Mouse (Mus musculus) MEL (cell line): ENCODE data around the gene Prcd. TPM values are rescaled to one million over a fixed set of nuclear protein-coding genes. Genes with fewer than 3 reads are reported as not detected.
A peak's percentile ranks its signal among the peaks of the same experiment; 100 is the strongest.

Experiments used
- DNase-seq: peaks from one replicate; pipeline ENCODE4 v3.0.0; 2011; ENCODE audit warnings: low read depth, low spot score
- H3K27ac ChIP-seq: 2 replicates; pipeline ENCODE4 v1.5.1; 2012; ENCODE audit warnings: low read depth, mild to moderate bottlenecking, control low read depth, low read length, moderate library complexity; ENCODE audit not compliant: control insufficient read depth
- H3K27me3 ChIP-seq, 2 experiments: fragments of 150-350 bp in 1 of 2; sonication (generic) in 1 of 2; 2 replicates each; pipeline ENCODE4 v1.6.1; 2012; ENCODE audit warnings: low read length in 2 of 2, mild to moderate bottlenecking in 2 of 2, improper control_type of control experiment in 1 of 2, moderate library complexity in 1 of 2; ENCODE audit not compliant: insufficient read depth in 2 of 2, control insufficient read depth in 1 of 2
- H3K36me3 ChIP-seq, 2 experiments: 2 replicates each; pipeline ENCODE4 v1.6.1; 2012 to 2014; ENCODE audit warnings: low read length in 2 of 2, improper control_type of control experiment in 1 of 2, inconsistent platforms in 1 of 2, mild to moderate bottlenecking in 1 of 2; ENCODE audit not compliant: insufficient read depth in 2 of 2, control insufficient read depth in 1 of 2
- H3K4me1 ChIP-seq, 2 experiments: fragments of 150-350 bp in 1 of 2; sonication (generic) in 1 of 2; 2 replicates each; pipeline ENCODE4 v1.6.1; 2012; ENCODE audit warnings: low read length in 2 of 2, improper control_type of control experiment in 1 of 2, mild to moderate bottlenecking in 1 of 2; ENCODE audit not compliant: insufficient read depth in 2 of 2, control insufficient read depth in 1 of 2
- H3K4me3 ChIP-seq, 2 experiments: fragments of 150-350 bp in 1 of 2; sonication (generic) in 1 of 2; 2 replicates each; pipeline ENCODE4 v1.5.1; 2012; ENCODE audit warnings: low read depth in 2 of 2, low read length in 2 of 2, mild to moderate bottlenecking in 2 of 2, moderate library complexity in 2 of 2, control low read depth in 1 of 2, improper control_type of control experiment in 1 of 2; ENCODE audit not compliant: control insufficient read depth in 1 of 2, insufficient read depth in 1 of 2
- H3K79me2 ChIP-seq: 2 replicates; pipeline ENCODE4 v1.6.1; 2012; ENCODE audit warnings: mild to moderate bottlenecking, low read length, moderate library complexity; ENCODE audit not compliant: control insufficient read depth, poor library complexity, insufficient read depth
- H3K9ac ChIP-seq: 2 replicates; pipeline ENCODE4 v1.6.1; 2012; ENCODE audit warnings: low read depth, mild to moderate bottlenecking, control low read depth, low read length, moderate library complexity; ENCODE audit not compliant: control insufficient read depth, poor library complexity, severe bottlenecking
- H3K9me3 ChIP-seq: fragments of 150-350 bp; sonication (generic); replicated peaks from 2 replicates; pipeline ENCODE4 v1.6.1; 2012; ENCODE audit warnings: mild to moderate bottlenecking, low read length, improper control_type of control experiment, moderate library complexity; ENCODE audit not compliant: insufficient read depth
- CHD1 ChIP-seq: IDR thresholded peaks from 2 replicates; pipeline ENCODE4 v1.6.1; 2012; ENCODE audit warnings: low read depth, mild to moderate bottlenecking, inconsistent platforms, low read length, improper control_type of control experiment
- CTCF ChIP-seq, 3 experiments: IDR thresholded peaks in 2 of 3; conservative IDR thresholded peaks in 1 of 3; 2 replicates each; pipeline ENCODE4 v1.5.1; 2011 to 2012; ENCODE audit warnings: low read length in 3 of 3, low read depth in 2 of 3, mild to moderate bottlenecking in 2 of 3, improper control_type of control experiment in 1 of 3, inconsistent platforms in 1 of 3, mixed read lengths in 1 of 3, moderate library complexity in 1 of 3; ENCODE audit not compliant: control insufficient read depth in 1 of 3, insufficient read depth in 1 of 3, poor library complexity in 1 of 3, severe bottlenecking in 1 of 3
- E2F4 ChIP-seq: IDR thresholded peaks from 2 replicates; pipeline ENCODE4 v1.6.1; 2011; ENCODE audit warnings: low read depth, low read length, improper control_type of control experiment, borderline replicate concordance
- EP300 ChIP-seq, 2 experiments: IDR thresholded peaks; 2 replicates each; pipeline ENCODE4 v1.6.1; 2011; ENCODE audit warnings: improper control_type of control experiment in 2 of 2, low read length in 2 of 2, low read depth in 1 of 2, mild to moderate bottlenecking in 1 of 2
- ETS1 ChIP-seq: IDR thresholded peaks from 2 replicates; pipeline ENCODE4 v1.6.1; 2012; ENCODE audit warnings: low read depth, mild to moderate bottlenecking, inconsistent platforms, low read length, improper control_type of control experiment, moderate library complexity
- GABPA ChIP-seq: IDR thresholded peaks from 2 replicates; pipeline ENCODE4 v1.6.1; 2012; ENCODE audit warnings: low read depth, mild to moderate bottlenecking, inconsistent platforms, low read length, improper control_type of control experiment, moderate library complexity
- HCFC1 ChIP-seq: IDR thresholded peaks from 2 replicates; pipeline ENCODE4 v1.6.1; 2012; ENCODE audit warnings: low read depth, mild to moderate bottlenecking, inconsistent platforms, low read length, improper control_type of control experiment, moderate library complexity
- MAZ ChIP-seq: IDR thresholded peaks from 2 replicates; pipeline ENCODE4 v1.6.1; 2012; ENCODE audit warnings: low read depth, mild to moderate bottlenecking, inconsistent platforms, low read length, improper control_type of control experiment
- MXI1 ChIP-seq: IDR thresholded peaks from 2 replicates; pipeline ENCODE4 v1.6.1; 2011; ENCODE audit warnings: mild to moderate bottlenecking, low read depth, low read length, improper control_type of control experiment
- MYB ChIP-seq: IDR thresholded peaks from 2 replicates; pipeline ENCODE4 v1.6.1; 2011; ENCODE audit warnings: mild to moderate bottlenecking, low read depth, low read length, improper control_type of control experiment
- NELFE ChIP-seq: IDR thresholded peaks from 2 replicates; pipeline ENCODE4 v1.6.1; 2011; ENCODE audit warnings: low read depth, low read length, improper control_type of control experiment
- POLR2AphosphoS2 ChIP-seq: IDR thresholded peaks from 2 replicates; pipeline ENCODE4 v1.6.1; 2011; ENCODE audit warnings: low read length, improper control_type of control experiment
- SIN3A ChIP-seq: IDR thresholded peaks from 2 replicates; pipeline ENCODE4 v1.6.1; 2012; ENCODE audit warnings: low read length, improper control_type of control experiment, inconsistent platforms
- SMC3 ChIP-seq: IDR thresholded peaks from 2 replicates; pipeline ENCODE4 v1.6.1; 2011; ENCODE audit warnings: low read depth, low read length, improper control_type of control experiment
- TAL1 ChIP-seq: IDR thresholded peaks from 2 replicates; pipeline ENCODE4 v1.6.1; 2012; ENCODE audit warnings: mild to moderate bottlenecking, inconsistent platforms, low read length, moderate library complexity, mixed read lengths
- USF1 ChIP-seq: IDR thresholded peaks from 2 replicates; pipeline ENCODE4 v1.6.1; 2014; ENCODE audit warnings: low read depth, mild to moderate bottlenecking, inconsistent platforms, low read length, improper control_type of control experiment, moderate library complexity
- USF2 ChIP-seq, 2 experiments: IDR thresholded peaks; 2 replicates each; pipeline ENCODE4 v1.6.1; 2011 to 2012; ENCODE audit warnings: improper control_type of control experiment in 2 of 2, low read length in 2 of 2, borderline replicate concordance in 1 of 2, inconsistent platforms in 1 of 2, low read depth in 1 of 2, mild to moderate bottlenecking in 1 of 2; ENCODE audit not compliant: insufficient read depth in 1 of 2
- ZMIZ1 ChIP-seq: IDR thresholded peaks from 2 replicates; pipeline ENCODE4 v1.6.1; 2012; ENCODE audit warnings: low read depth, mild to moderate bottlenecking, inconsistent platforms, low read length, improper control_type of control experiment, moderate library complexity
- ZNF384 ChIP-seq: IDR thresholded peaks from 2 replicates; pipeline ENCODE4 v1.6.1; 2012; ENCODE audit warnings: low read depth, mild to moderate bottlenecking, inconsistent platforms, low read length, improper control_type of control experiment
- polyA plus RNA-seq, 2 experiments: library from polyadenylated mRNA; stranded (reverse) in 1 of 2; unstranded in 1 of 2; fragments of >175 nt in 1 of 2; fragments of >200 nt in 1 of 2; gene quantifications; 2 replicates each; pipeline versions ENCODE4 v1.2.1 to v1.2.4; 2012; ENCODE audit warnings: low replicate concordance in 2 of 2, low read depth in 1 of 2; ENCODE audit not compliant: insufficient read length in 2 of 2, insufficient read depth in 1 of 2, missing spikeins in 1 of 2
- total RNA-seq: library from RNA; depleted of rRNA; stranded (reverse); fragments of 300-350 nt; gene quantifications from 2 replicates; pipeline ENCODE4 v1.2.3, GENCODE M21; 2012; rRNA removed

Gene Prcd
- total RNA-seq (50.0 and 72.2 TPM in 2 replicates), polyA plus RNA-seq (10 to 100 TPM in 1 of 2 experiments, not detected in 1; 44.4 TPM)

- TF ChIP-seq ETS1 (no peak), E2F4 (no peak), CTCF (IDR thresholded peaks at IDR 0.05 in 2 of 3, conservative IDR thresholded peaks at IDR 0.05 in 1 of 3; ENCODE audit: control insufficient read depth in 1 of 3, insufficient read depth in 1 of 3, low read depth in 2 of 3, low read length in 3 of 3, poor library complexity in 1 of 3, severe bottlenecking in 1 of 3) (no peak), MXI1 (no peak), USF2 (IDR thresholded peaks at IDR 0.05; ENCODE audit: borderline replicate concordance in 1 of 2, insufficient read depth in 1 of 2, low read depth in 1 of 2, low read length in 2 of 2) (no peak), CHD1 (no peak), SIN3A (no peak), POLR2AphosphoS2 (no peak), EP300 (IDR thresholded peaks at IDR 0.05; ENCODE audit: low read depth in 1 of 2, low read length in 2 of 2) (no peak)
- Histone ChIP-seq H3K27ac (no peak within 1 kb of the TSS), H3K9me3 (no peaks in the 10 kb centered on the region), H3K27me3 (peaks cover 0 to 7% of the 10 kb centered on the region in 2 experiments; a peak in 1 of 4 replicates), H3K9ac (peak within 1 kb of the TSS; percentile 57), H3K36me3 (peaks cover 0 to 6% of the 10 kb centered on the region in 2 experiments; a peak in 1 of 4 replicates), H3K4me3 (peak within 1 kb of the TSS; percentile 56 to 57), H3K4me1 (peaks cover 0 to 31% of the 10 kb centered on the region in 2 experiments), H3K79me2 (no peaks in the 10 kb centered on the region; the same call in 1 of the 2 replicates)
- no peak for DNase-seq
Observed at GRCm38 (mm10) chr11:116653234-116653633, at the start of gene Prcd. Prcd (plus strand) TSS chr11:116653534.

GRCm38 (mm10) chr11:116604097-116604496 is 49.2 kb upstream of the Prcd start:
- Histone ChIP-seq H3K9ac (no peak overlapping the region), H3K27me3 (no peaks in the 10 kb centered on the region), H3K4me3 (no peak overlapping the region), H3K4me1 (no peaks in the 10 kb centered on the region), H3K27ac (no peak overlapping the region), H3K9me3 (no peaks in the 10 kb centered on the region)
- DNase-seq: no peak
- TF ChIP-seq GABPA (no peak), MYB (no peak), ZNF384 (no peak), MAZ (no peak), CHD1 (no peak), ZMIZ1 (no peak), ETS1 (no peak), USF2 (IDR thresholded peaks at IDR 0.05; ENCODE audit: borderline replicate concordance in 1 of 2, insufficient read depth in 1 of 2, low read depth in 1 of 2, low read length in 2 of 2) (no peak), TAL1 (no peak), MXI1 (no peak), SMC3 (no peak), SIN3A (no peak), HCFC1 (no peak), NELFE (no peak), USF1 (no peak)
- TF ChIP-seq, all 39 proteins: peak for 0
- H3K79me2 ChIP-seq: no peaks in the 10 kb centered on the region
- no peaks in the 10 kb centered on the region; a peak in 1 of 4 replicates for H3K36me3 ChIP-seq
